Mouse (Mus musculus) midbrain, embryonic 11.5 days (tissue): ENCODE results near the gene Lrrc38. TPM values are rescaled to one million over a fixed set of nuclear protein-coding genes. Genes with fewer than 3 reads are reported as not detected.

ENCODE experiments used
- ATAC-seq: fragments of 200-750 bp; cut with Nextera tagmentation; 2 replicates; pipeline ENCODE4 v1.8.0; 2017; ENCODE audit warnings: moderate TSS enrichment, moderate library complexity; ENCODE audit not compliant: low FRiP score
- DNase-seq: peaks from one replicate; pipeline ENCODE4 v3.0.0; 2015; ENCODE audit warnings: low spot score; ENCODE audit errors: missing footprints
- H3K27ac ChIP-seq: fragments of 300-500 bp; sonication (generic); 2 replicates; pipeline ENCODE4 v1.5.1; 2014; ENCODE audit warnings: low read depth, low read length
- H3K27me3 ChIP-seq: fragments of 300-500 bp; sonication (generic); 2 replicates; pipeline ENCODE4 v1.6.1; 2014; ENCODE audit warnings: mild to moderate bottlenecking, low read length, moderate library complexity, mixed read lengths; ENCODE audit not compliant: control insufficient read depth, insufficient read depth
- H3K36me3 ChIP-seq: fragments of 300-500 bp; sonication (generic); 2 replicates; pipeline ENCODE4 v1.6.1; 2014; ENCODE audit warnings: mild to moderate bottlenecking, low read length, moderate library complexity, mixed read lengths; ENCODE audit not compliant: control insufficient read depth, insufficient read depth
- H3K4me1 ChIP-seq: fragments of 300-500 bp; sonication (generic); 2 replicates; pipeline ENCODE4 v1.6.1; 2014; ENCODE audit warnings: low read length; ENCODE audit not compliant: control insufficient read depth, insufficient read depth
- H3K4me2 ChIP-seq: fragments of 300-500 bp; sonication (generic); 2 replicates; pipeline ENCODE4 v1.6.1; 2014; ENCODE audit warnings: mild to moderate bottlenecking, moderate library complexity
- H3K4me3 ChIP-seq: fragments of 300-500 bp; sonication (generic); 2 replicates; pipeline ENCODE4 v1.5.1; 2014; ENCODE audit warnings: low read depth, low read length
- H3K9ac ChIP-seq: fragments of 300-500 bp; sonication (generic); 2 replicates; pipeline ENCODE4 v1.6.1; 2014; ENCODE audit warnings: low read length
- H3K9me3 ChIP-seq: fragments of 300-500 bp; sonication (generic); 2 replicates; pipeline ENCODE4 v1.6.1; 2016; ENCODE audit warnings: low read length; ENCODE audit not compliant: control insufficient read depth
- WGBS: fragments of 180-500 bp; shearing (Covaris S2); extraction: QIAGEN DNeasy Blood & Tissue Kit; methylation state at CpG from one replicate; pipeline ENCODE4 v1.1.7; 2014; 5-methylcytosine and 5-hydroxymethylcytosine counted together
- polyA plus RNA-seq: library from polyadenylated mRNA; unstranded; fragments of >200 nt; fragmentation: Nextera tagmentation; extraction: Ambion mirVana; gene quantifications from 2 replicates; pipeline ENCODE4 v1.2.1, GENCODE M21; 2014

Lrrc38 gene
- polyA plus RNA-seq, 1 experiment from 2014 or later, result 0.27 TPM

DNA sequence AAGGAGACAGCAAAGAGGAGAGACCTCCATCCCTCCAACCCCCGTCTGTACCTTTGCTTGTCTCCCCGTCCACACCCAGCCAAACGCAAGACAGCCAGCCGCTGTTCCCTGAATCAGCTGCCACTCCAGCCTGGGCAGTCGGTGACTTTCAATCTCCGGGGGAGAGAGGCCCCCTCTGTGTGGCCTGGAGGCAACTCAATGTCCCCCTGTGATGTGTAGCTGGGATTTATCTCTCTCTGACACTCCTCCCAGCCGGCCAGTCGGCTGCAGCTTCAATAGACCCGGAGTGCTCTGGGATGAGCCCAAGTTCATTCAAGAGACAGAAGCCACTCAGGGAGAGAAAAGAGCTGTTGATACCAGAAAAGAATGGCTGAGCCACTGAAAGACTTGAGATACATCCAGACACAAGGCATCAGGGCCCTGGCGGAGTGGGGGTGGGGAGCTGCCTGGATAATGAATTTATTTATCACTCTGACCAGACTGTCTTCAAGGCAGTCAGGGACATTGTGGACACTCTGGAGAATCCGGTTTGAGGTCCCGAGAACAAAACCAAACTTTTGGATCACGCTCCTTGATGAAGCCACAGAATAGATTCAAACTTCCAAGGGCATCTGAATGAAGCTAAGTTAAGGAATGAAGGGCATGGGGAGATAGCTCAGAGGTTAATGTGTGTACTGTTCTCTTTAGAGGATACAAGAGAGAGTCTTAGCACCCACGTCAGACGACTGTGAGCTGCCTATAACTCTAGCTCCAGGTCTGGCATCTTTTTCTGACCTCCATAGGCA is 30.6 kb downstream of the Lrrc38 start:
- ATAC-seq, result peak; percentile 79
- no peaks in the 10 kb centered on the region for H3K9me3 ChIP-seq
- H3K4me2 ChIP-seq, result peak overlapping the region; percentile 22; the same call in 1 of the 2 replicates
- DNase-seq, result peak; percentile 93
- no peak overlapping the region for H3K4me3 ChIP-seq
- 18% methylated on average over 15 of the region's 15 CpGs for WGBS
- no peaks in the 10 kb centered on the region for H3K27me3 ChIP-seq
- peak overlapping the region; percentile 44; the same call in 1 of the 2 replicates for H3K27ac ChIP-seq
- H3K36me3 ChIP-seq, result no peaks in the 10 kb centered on the region
- peak overlapping the region; percentile 31 for H3K9ac ChIP-seq
- peaks cover 12% of the 10 kb centered on the region for H3K4me1 ChIP-seq

DNA sequence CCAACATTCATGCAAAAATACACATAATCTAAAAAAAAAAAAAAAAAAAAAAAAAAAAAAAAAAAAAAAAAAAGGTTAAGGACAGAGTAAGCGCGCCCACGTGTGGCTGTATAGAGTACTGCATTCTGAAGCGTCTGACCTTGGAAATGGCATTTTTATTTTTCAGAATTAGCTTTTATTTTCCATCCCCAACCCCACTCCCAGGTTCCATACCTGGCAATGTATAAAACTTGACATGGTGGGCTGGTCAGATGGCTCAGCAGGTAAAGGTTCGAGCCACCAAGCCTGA is 31.1 kb downstream of the Lrrc38 start:
- no peak for ATAC-seq
- under 1% methylated on average over 5 of the region's 5 CpGs for WGBS
- H3K27ac ChIP-seq, result no peak overlapping the region

GRCm38 (mm10) chr4:143382163-143382562 is 32.6 kb downstream of the Lrrc38 start:
- Histone ChIP-seq H3K4me1 (peaks cover 12% of the 10 kb centered on the region), H3K36me3 (no peaks in the 10 kb centered on the region), H3K4me3 (no peak overlapping the region), H3K27ac (no peak overlapping the region), H3K9ac (no peak overlapping the region), H3K9me3 (no peaks in the 10 kb centered on the region), H3K27me3 (no peaks in the 10 kb centered on the region), H3K4me2 (no peak overlapping the region)
- ATAC-seq (no peak), DNase-seq (no peak)
- 65% methylated on average over 3 of the region's 3 CpGs for WGBS

More for the DNA sequence above, 31.1 kb downstream of the Lrrc38 start:
- H3K9me3 ChIP-seq, result no peaks in the 10 kb centered on the region
- peaks cover 12% of the 10 kb centered on the region for H3K4me1 ChIP-seq
- H3K27me3 ChIP-seq, result no peaks in the 10 kb centered on the region
- peak; percentile 94 for DNase-seq
- H3K36me3 ChIP-seq, result no peaks in the 10 kb centered on the region
- no peak overlapping the region for H3K4me2 ChIP-seq
- H3K9ac ChIP-seq, result no peak overlapping the region
- no peak overlapping the region for H3K4me3 ChIP-seq

GRCm38 (mm10) chr4:143383646-143384045 is 34.1 kb downstream of the Lrrc38 start:
- H3K27ac ChIP-seq, result no peak overlapping the region
- DNase-seq (peak; percentile 91), ATAC-seq (no peak)
- no peak overlapping the region for H3K4me2 ChIP-seq
- H3K4me3 ChIP-seq, result no peak overlapping the region
- no peaks in the 10 kb centered on the region for H3K27me3 ChIP-seq
- no peaks in the 10 kb centered on the region for H3K36me3 ChIP-seq
- H3K4me1 ChIP-seq, result peaks cover 12% of the 10 kb centered on the region
- H3K9ac ChIP-seq, result no peak overlapping the region
- WGBS, result 45% methylated on average over 4 of the region's 4 CpGs
- no peaks in the 10 kb centered on the region for H3K9me3 ChIP-seq

DNA sequence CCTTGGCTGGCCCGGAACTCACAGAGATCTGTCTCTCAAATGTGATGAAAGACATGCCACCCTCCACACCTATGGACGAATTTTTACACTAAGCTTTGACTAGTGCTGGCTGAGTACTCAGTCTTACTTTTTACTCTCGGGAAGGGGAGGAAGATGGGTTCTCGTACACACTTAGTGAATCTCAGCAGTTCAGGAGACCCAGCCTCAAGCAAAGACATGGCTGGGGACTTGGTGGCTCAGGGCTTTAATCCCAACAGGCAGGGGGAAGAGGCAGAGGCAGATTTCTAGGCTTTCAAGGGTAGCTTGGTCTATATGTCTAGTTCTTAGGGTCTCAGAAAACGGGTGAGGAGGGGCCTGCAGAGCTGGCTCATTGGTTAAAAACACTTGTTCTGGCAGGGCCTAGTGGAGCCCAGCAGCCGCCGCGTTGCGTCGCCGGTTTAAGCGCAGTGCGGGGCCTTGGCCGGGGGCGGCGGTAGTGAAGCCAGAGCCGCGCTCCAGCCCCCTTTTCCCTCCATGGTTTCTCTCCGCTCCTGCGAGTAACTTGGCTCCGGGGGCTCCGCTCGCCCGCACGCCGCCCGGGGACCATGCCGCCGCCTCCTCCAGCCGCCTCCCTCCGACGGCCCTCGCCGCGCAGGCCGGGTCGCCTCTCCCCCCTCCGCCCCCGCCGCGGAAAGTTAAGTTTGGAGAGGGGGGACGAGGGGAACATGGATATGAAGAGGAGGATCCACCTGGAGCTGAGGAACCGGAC is 39.6 kb downstream of the Lrrc38 start:
- no peak overlapping the region for H3K27ac ChIP-seq
- WGBS, result 10% methylated on average over 34 of the region's 43 CpGs

GRCm38 (mm10) chr4:143394181-143394580 is 44.6 kb downstream of the Lrrc38 start, which contains the start of gene Pramel1:
Pramel1 (plus strand) TSS chr4:143394428.
- Histone ChIP-seq H3K27ac (no peak within 1 kb of the TSS), H3K4me1 (no peaks in the 10 kb centered on the region), H3K9ac (no peak within 1 kb of the TSS), H3K4me2 (no peak within 1 kb of the TSS), H3K4me3 (no peak within 1 kb of the TSS), H3K27me3 (no peaks in the 10 kb centered on the region; the same call in 1 of the 2 replicates), H3K36me3 (no peaks in the 10 kb centered on the region), H3K9me3 (no peaks in the 10 kb centered on the region; the same call in 1 of the 2 replicates)
- ATAC-seq, result no peak
- 81% methylated on average over 26 of the region's 26 CpGs for WGBS
- no peak for DNase-seq

More for the DNA sequence above, 39.6 kb downstream of the Lrrc38 start:
- DNase-seq (peak; percentile 97), ATAC-seq (peak; percentile 90)
- H3K4me3 ChIP-seq, result peak overlapping the region; percentile 21; the same call in 1 of the 2 replicates
- H3K9me3 ChIP-seq, result no peaks in the 10 kb centered on the region; the same call in 1 of the 2 replicates
- H3K4me2 ChIP-seq, result peak overlapping the region; percentile 45
- H3K4me1 ChIP-seq, result no peaks in the 10 kb centered on the region
- no peaks in the 10 kb centered on the region; the same call in 1 of the 2 replicates for H3K27me3 ChIP-seq
- peak overlapping the region; percentile 52; the same call in 1 of the 2 replicates for H3K9ac ChIP-seq
- H3K36me3 ChIP-seq, result no peaks in the 10 kb centered on the region

GRCm38 (mm10) chr4:143411566-143412218 is 62.1 kb downstream of the Lrrc38 start:
- 75% methylated on average over 5 of the region's 5 CpGs for WGBS

DNA sequence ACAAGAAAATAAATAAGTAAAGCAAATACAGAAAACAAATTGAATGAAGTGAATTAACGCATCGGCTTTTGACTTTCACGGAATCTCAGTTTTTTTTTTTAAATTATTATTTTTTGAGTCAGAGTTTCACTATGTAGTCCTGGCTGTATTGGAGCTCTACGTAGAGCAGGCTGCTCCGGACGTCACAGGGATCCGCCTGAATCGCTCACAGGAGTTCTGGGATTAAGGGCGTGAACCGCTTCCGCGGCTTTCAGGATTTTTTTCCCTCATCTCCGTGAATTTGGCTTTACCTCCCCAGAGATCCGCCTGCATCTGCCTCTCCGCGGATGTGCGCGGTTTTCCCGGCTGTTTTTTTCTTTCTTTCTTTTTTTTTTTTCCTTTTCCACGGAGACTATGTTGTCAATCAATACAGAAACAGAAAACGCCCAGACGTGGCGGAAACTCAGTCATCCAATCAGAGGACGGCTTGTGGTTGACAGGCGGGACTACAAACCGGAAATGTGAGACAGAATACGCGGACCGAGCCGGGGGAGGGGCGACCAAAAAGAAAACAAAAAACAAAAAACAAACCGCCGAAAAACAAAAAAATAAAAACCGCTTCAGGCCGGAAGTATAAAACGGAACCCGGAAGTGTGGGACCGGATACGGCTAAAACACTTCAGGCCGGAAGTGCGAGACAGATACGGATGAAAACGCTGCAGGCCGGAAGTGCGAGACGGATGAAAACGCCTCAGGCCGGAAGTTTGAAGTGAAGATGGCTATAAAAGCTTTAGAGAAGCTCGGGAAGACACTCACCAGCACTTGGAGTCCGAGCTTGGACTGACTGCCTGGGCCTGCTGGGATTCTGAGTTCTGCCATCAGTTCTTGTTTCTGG is 62.9 kb downstream of the Lrrc38 start, which contains the start of gene Pramef8:
Pramef8 (plus strand) TSS at position 208 of the 874 bp plus-strand sequence.
- Histone ChIP-seq H3K4me3 (peak within 1 kb of the TSS; percentile 46), H3K4me2 (peak within 1 kb of the TSS; percentile 48), H3K27me3 (no peaks in the 10 kb centered on the region), H3K4me1 (peaks cover 2% of the 10 kb centered on the region; the same call in 1 of the 2 replicates), H3K9ac (peak within 1 kb of the TSS; percentile 66), H3K27ac (peak within 1 kb of the TSS; percentile 60), H3K9me3 (peaks cover 3% of the 10 kb centered on the region; the same call in 1 of the 2 replicates), H3K36me3 (peaks cover 9% of the 10 kb centered on the region)
- peak; percentile 95 for ATAC-seq
- peak; percentile 99 for DNase-seq
- 1% methylated on average over 50 of the region's 50 CpGs for WGBS

More at GRCm38 (mm10) chr4:143411566-143412218, 62.1 kb downstream of the Lrrc38 start:
- DNase-seq (no peak), ATAC-seq (peak; percentile 22)
- peaks cover 3% of the 10 kb centered on the region; the same call in 1 of the 2 replicates for H3K9me3 ChIP-seq
- H3K4me1 ChIP-seq, result peaks cover 2% of the 10 kb centered on the region; the same call in 1 of the 2 replicates
- peak overlapping the region; percentile 46 for H3K4me3 ChIP-seq
- peak overlapping the region; percentile 66 for H3K9ac ChIP-seq
- no peak overlapping the region for H3K27ac ChIP-seq
- no peaks in the 10 kb centered on the region for H3K27me3 ChIP-seq
- peak overlapping the region; percentile 48 for H3K4me2 ChIP-seq
- H3K36me3 ChIP-seq, result peaks cover 6% of the 10 kb centered on the region; the same call in 1 of the 2 replicates
